Mouse (Mus musculus) forelimb bud, embryonic 11.5 days (tissue): ENCODE results near the gene Fam120a.

Source experiments
- DNase-seq: peaks from one replicate; pipeline ENCODE4 v3.0.0-alpha.2; 2012; ENCODE audit warnings: low read depth, low spot score

The Fam120a gene

DNA sequence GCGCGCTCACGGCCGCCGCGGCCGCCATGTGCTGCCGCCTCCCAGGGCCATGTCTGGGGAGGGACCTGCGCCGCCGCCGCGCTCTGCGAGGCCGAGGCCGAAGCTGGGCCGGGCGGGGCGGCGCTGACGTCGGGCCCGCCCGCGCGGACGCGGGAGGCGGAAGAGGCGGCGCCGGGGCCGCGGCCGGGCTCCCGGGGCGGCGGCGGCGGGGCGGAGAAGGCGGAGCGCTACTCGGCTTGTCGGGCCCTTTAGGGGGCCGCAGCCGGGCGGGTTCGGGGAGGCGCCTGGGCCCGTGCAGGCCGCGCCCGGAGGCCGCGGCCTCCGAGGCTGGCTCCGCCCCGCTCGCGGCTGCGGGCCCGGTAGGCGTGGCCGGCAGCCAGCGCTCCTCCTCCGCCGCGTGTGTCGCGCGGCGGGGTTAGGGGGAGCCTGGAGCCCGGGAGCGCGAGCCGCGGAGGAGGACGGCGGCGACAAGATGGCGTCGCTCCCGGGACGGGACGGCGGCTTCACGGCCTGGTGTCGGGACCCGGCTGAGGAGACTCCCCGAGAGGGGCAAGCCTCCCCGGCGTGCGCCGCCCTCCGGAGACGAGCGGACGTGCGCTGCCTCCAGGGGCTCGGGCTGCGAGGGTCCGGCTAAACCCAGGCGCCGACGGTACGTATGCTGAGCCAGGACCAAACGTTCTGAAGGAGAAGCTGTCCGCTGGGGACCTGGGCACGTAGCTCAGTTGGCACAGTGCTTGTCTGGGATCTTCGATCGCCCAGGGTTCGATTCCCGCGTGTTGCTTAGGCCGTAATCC lies at the start of gene Fam120a:
Gene Fam120a, minus strand, starts transcription at position 62 of the 794 bp plus-strand sequence.
- DNase-seq: peak; percentile 76

DNA sequence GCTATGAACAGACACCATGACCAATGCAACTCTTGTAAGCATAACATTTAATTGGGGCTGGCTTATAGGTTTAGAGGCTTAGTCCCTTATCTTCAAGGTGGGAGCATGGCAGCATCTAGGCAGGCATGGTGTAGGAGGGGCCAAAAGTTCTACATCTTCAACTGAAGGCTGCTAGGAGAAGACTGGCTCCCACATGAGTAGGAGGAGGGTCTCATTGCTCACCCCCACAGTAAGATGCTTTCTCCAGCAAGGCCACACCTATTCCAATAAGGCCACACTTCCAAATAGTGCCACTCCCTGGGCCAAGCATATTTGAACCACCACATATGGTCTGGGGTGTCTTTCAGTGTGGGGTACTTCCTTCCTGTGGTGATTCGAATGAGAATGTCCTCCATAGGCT lies 49.6 kb upstream of the Fam120a start:
- DNase-seq: no peak

DNA sequence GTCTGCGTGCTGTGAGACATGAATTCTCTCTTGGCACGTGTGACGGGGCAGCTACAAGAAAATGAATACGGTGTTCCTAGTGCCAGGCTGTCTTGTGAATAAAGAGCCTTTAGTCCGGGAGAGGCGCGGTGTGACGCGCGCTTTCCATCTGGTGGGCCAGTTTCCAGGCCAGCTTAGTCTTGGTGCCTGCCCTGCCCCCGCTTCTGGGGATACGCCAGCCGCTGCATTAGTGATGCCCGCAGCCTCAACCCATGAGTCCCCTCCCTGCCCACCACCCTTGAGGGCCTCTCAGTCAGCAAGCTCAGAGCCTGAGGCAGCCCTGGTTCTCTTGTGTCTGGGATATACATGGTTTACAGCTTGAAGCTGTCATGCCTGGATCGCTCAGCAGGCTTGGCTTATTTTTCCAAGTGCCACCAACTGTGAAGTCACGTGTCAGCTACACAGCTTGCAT lies 48.5 kb upstream of the Fam120a start:
- DNase-seq: peak; percentile 58

DNA sequence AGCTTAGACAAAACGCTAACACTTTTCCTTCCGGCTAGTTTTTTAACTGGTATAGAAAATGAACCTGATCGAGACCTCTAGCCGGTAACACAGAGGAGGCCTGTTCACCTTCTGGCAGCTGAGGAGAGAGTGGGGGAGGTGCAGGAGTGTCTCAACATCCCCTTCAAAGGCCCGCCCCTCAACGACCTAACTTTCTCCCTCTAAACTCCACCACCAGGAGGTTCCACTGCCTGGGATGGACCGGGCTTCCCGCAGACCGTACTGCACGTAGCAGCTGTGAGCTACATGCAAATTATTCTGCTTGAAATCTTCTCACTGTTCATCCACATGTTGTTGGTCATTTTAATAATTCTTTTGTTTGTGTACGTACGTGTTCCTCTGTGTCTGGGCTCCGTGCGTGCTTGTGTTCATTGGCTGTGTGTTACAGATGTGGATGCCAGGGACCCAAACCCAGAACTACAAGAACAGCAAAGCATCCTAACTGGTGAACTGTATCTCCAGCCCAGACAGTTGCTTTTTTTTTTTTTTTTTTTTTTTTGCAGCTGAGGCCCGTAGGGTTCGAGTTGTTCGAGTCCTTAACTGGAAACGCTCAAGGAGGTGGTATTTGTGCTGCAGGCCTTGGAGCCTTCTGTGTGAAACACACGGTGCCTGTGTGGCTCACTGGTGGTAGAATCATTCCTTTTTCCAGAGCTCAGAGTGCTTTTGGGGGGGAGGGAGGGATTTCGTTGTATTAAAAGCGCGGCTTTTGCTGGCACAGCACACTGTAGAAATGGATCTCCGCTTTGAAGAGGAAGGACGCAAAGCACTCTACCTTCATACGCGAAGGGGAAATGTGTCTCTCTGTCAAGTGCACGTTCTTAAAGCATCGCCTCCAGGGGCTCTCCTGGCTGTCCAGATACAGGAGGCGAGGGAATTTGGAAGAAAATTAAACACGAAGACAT lies 47.8 kb upstream of the Fam120a start:
- DNase-seq: peak; percentile 40

DNA sequence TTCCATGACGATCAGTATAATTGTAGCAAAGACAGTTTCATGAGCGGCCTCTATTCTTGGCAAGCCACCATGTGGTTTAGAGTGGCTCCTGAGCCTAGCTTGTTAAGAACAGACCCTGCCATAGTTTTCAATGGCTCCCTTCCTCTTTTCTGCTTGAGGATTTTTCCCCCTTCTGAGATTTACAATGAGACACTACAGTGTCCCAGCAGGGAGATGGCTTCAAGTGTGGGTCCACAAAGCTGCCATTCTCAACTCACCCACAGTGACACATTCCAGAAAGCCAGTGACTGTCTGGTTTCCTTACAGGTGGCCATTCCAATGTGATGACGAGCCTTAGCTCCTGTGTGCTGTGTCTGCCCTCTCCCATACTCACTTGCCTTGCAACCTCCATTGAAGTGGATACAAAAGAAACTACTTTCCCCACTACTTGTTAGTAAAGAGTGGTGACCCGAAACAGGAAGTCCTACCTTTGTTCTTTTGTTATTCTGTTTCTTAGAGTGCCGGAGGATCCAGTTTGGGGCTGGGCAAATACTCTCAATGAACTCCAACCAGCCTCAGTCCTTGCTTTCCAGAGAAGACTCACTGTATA lies 45.5 kb upstream of the Fam120a start:
- no peak for DNase-seq

DNA sequence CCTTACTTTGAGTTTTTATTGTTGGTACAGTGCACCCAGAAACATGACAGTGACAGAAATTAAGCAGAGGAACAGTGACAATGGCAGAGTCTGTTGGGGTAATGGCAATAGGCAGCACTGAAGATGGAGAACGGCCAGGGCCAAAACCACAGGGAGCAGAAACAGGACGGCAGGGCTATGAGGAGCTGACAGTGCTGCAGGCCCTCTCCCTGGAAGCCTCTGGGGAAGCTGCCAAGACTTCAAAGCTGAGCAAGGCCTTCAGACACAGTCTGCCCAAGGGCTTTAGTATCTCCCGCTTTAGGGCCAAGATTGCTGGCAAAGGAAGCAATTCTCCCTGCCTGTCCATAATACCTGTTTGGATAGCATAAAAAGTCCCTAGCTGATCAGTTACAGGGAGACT lies 33.9 kb upstream of the Fam120a start:
- DNase-seq: no peak

DNA sequence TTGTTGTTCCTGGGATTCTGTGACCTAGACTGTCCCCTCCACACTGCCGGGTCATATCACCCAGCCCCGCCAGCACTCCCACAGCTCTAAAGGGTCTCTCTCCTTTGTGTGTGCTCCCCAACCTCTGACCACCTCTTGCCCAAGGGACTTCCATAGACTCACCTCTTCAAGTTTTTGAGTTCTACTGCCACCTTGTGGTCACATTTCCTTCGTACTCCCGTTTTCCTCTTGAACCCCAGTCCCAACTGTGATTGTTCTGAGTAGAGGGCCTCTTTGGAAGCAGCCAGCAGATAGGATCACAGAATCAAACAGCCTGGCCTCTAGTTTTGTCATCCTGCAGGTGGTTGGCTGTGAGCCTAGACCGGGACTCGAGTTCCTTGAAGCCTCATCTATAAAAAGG lies 30.8 kb upstream of the Fam120a start:
- peak; percentile 84 for DNase-seq

DNA sequence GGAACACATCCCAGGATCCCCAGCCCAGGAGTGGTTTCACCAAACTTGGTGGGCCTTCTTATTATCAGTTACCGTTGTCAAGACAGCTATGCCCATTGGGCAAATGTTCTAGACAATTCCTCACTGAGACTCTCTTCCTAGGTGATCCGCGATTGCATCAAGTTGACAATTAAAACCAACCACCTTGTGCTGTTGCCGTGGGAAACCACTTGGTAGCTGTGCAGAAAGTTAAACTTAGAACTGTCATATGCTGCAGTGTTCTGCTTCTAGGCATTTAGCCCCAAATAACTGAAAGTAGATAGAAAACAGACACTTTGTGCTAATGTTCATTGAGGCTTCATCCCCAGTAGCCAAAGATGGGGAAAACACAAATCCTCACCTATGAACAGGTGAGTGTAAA lies 28.9 kb upstream of the Fam120a start:
- no peak for DNase-seq

DNA sequence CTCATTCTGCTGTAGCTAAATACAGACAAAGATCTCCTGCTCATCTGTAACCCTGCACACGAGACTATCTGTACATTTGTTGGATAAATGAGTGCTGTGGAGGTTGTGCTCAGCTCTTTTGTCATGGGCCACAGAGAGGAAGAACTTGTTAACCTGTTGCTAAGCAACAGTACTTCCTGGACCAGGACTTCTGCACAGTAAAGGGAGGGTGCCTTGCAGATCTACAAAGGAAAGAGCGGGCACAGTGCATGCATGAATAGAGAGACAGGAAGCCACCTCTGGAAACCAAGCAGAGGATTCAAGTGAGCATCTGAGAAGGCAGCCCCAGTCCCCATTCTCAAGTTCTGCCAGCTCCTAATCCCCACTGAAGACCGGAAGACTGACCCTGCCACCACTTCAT lies 27.1 kb upstream of the Fam120a start:
- DNase-seq: peak; percentile 12

DNA sequence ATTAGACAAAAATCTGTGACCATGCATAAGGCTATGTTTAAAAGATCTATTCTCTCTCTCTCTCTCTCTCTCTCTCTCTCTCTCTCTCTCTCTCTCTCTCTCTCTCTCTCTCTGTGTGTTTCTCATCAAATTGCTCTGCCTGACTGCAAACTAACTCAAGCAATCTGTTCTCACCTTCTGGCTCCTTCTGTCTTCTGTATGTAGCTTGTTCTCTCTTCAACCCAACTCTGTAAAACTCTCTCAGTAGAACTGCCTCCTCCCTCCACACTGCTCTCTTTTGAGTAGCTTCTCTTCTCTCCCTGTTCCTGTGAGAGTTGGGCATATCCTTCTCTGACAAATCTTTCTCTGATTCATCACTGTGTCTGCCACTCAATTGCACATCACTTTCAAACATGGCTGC lies 25.1 kb upstream of the Fam120a start:
- no peak for DNase-seq

DNA sequence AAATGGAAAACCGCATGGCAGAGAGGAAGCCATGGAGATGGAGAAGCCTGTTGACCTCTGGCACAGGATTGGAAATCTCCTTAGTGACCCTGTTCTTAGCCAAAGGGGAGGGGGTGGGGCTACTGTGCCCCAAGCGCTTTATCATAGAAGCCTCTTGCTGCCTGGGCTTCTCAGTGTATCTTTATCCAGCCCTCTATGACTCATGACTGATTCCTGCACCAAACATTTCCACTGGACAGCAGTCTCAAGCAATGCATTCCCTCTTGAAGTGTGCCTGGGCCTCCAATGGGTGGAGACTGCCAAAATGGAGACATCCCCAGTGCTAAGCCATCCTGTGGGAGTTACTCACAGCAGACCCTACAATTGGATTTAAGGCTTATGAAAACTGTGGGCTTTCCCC lies 22.3 kb upstream of the Fam120a start:
- no peak for DNase-seq

DNA sequence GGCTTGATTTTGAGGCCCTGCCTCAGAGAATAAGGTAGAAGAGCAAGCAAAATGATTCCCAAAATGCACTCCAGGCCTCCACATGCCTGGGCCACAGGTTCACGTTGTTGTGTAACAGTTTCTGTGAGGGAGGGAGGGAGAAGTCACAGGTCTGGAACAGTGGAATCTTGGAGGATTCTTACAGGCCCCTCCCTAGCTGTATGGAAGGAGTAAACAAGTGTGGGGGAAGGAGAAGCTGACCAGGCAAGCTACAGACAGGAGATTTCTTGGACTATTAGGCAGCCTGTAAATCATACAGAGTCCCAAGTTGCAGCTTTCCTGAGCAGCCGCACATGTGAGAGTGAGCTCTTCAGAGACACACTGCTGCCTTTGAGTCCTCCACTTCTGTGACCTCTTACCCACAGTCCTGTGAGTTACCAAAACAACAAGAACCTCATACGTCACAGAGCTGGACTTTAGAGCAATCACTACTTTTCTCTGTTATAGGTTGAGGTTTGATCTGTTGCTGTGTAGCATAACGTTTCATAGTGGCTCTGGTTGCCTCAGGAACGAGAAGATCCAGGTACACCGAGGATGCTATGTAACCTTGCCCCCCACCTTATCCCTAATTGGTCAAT lies 14.8 kb upstream of the Fam120a start:
- no peak for DNase-seq

DNA sequence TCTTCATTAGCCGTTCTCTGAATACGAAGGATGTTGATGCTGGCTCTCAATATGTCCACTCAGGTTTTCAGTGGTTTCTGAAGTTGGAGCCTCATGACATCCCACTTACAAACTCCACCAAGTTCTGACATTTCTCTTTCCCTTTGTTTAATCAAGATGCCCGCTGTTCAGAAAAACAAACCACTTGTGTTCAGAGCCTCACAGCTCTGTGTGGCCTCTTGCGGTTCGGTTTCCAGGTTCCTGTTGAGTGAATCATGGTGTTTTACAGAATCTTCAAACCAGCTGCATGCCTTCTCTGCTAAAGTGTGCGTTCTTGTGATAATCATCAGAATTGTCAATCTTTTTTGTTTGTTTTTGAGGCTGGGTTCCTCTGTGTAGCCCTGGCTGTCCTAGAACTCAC lies 11.3 kb upstream of the Fam120a start:
- no peak for DNase-seq

DNA sequence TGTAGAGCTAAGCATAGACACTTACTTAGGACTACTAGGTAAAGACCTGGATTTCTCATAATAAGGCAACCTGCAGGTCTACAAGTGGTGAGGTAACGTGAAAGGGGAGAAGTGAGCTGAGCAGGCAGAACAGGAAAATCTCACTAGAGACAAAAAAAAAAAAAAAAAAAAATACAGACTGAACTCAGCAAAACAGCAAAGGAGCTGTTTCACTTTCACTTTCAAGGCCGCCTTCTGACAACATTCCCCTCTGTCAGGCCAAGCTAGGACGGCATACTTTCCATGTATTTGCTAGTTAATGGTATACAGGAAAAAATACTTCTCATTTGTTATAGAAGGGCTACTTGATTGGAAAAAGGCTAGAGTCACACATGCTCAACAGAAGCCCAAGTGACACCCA lies 10.0 kb upstream of the Fam120a start:
- DNase-seq: no peak

DNA sequence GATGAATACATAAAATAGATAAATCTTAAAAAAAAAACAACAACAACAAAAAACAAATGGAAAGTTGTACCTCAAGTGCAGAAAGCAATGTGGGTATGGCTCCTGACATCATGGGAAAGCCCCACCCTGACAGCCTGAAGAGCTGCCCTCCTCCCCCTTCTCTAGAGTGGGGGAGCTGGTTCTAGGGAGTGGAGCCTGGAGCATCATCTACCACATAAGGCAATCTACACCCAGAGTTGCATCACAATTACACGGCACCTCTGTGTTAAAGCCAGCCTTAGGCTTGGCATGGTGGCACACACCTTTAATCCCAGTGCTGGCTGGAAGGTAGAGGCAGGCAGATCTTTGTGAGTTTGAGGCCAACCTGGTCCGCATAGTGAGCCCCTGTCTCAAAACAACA lies 6.9 kb upstream of the Fam120a start:
- DNase-seq: no peak

DNA sequence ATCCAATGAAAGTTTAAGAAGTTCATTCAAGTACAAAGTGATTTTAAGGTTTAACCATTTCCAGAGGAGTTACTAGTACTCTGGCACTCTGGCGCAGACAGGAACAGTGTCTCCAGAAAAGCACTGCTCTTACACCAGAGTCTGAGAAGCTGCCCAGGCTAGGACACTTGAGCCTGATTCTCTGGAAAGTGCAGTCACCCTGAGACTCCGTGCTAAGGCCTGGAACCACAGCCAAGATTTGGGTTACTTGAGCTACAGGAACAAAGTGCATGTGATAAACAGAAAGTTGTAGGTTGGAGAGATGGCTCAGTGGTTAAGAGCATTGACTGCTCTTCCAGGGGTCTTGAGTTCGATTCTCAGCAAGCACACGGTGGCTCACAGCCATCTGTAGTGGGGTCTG lies 6.4 kb upstream of the Fam120a start:
- DNase-seq: no peak

DNA sequence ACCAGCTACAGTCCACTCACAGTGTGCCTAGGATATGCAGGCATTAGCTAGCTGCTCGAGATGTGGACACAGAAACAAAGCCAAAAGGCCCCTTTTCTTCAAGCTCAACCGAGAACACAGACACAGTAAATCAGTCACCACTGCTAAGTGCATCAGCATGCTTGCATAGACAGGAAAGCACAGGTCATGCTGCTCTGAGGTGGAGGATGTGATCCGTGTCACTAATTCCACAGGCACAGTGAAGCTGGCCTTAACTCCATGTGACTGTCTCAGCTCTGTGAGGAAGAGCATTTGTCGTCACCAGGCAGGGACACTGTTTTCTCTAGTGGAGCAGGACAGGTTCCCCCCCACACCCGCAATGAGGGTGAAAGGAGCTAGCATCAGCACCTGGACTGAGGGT lies 5.4 kb upstream of the Fam120a start:
- DNase-seq: no peak

DNA sequence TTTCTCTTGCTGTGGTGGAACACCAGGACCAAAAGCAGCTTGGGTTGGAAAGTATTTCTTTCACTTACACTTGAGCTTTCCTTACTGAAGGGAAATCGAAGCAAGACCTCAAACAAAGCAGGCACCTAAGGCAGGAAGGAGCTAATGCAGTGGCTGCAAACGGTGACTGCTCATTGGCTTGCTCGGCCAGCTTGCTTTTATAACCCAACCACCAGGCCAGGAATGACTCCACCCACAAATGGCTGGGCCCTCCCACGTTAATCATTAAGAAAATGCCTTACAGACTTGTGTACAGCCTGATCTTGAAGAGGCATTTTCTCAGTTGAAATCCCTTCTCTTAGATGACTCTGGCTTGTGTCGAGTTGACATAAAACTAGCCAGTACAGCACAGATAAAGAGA lies 3.2 kb upstream of the Fam120a start:
- no peak for DNase-seq

DNA sequence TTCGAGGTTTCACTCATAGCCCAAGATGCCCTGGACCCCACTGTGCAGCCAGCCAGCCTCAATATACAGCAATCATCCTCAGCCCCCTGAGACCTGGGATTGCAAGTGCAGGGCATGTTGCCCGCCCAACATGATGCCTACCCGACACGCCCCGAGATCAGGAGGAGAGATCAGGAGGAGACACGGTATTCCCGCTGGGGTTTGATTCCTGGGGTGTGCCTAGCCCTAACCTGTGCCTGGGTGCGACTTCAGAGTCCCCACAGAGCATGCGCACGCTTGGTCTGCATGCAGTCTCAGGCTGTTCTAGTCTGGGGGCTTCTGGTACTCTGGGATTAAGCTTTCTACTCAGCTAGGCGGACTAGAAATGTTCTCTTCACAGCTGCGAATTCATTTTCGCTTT lies 2.7 kb upstream of the Fam120a start:
- no peak for DNase-seq

DNA sequence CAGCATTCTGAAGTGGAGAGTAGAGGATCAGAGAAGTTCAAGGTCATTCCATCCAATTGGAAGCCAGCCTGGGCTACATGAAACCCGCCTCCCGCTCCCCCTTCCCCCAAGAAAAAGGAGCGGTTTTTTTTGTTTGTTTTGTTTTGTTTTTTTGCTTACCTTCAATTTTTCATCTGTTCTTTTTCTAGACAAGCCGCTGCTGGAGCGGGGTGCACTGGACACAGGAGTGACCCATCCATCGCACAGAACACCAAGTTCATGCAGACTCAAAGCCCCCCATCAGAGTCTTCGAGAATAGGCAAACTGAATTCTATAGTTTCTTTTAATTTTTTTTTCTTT lies 902 bp upstream of the Fam120a start:
- DNase-seq: no peak

DNA sequence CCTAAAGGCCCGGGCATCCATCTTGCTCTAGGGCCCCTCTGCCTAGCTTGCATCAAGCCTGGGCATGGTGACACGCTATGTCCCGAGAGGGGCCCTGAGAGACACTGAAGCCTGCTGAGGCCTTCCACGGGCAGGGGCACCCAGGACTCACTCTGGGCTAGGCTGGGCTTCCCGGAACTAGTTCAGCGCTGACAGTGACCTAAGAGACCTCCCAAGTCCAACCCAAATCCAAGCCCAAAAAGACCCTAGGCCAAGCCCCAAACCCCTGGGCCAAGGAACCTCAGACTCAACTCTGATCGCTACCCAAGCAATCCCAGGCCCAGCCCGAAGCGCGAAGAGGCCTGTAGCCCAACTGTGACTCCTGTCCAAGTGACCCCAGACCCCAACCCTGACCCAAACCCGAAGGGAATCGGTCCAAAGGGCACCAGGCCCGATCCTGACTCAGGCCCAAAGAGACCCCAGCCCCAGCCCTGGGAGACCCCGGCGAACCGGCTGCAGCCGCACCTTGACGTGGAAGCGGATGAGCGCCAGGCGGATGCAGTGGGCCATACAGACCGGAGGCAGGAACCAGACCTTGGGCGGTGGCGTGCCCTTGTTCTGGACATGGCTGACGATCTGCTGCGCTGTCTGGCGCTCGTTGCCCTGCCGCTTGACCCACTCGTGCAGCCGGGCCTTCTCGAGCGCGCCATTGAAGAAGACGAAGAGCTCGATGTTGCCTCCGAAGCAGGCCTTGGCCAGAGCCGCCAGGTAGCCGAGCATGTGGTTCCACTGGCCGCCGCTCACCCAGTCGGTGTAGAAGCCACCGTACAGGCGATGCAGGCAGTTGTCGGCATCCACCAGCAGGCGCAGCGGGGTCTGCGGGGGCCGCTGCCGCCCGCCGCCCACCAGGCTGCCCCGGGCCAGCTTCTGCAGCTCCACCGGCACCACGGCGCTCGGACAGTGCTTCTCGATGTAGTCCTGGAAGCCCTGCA lies 681 bp downstream of the Fam120a start:
- DNase-seq: no peak
